Mouse (Mus musculus): ENCODE results near the gene Gpr37l1. TPM values are rescaled to one million over a fixed set of nuclear protein-coding genes. Genes with fewer than 3 reads are reported as not detected.
A peak's percentile ranks its signal among the peaks of the same experiment; 100 is the strongest.

Gene Gpr37l1
- polyA plus RNA-seq, 1 experiment from 2014 or later, result not detected

DNA sequence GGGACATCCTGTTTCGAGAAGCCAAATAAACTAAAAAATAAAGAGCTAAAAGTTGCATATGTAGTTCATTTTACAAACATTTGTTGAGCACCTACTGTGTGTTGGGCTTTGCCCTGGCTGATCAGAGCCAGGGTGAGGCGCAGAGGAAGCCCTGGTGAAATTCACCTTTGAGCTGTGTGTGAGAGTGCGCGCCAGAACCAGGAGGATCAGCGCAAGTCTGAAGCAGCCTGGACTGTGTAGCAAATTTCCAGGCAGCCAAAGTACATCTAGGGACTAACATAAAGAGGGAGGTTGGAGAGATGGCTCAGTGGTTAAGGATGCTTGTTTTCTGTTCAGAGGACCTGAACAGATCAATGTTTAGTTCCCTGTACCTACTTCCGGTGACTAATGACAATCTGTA lies 5.8 kb upstream of the Gpr37l1 start:
- Histone ChIP-seq H3K4me2 (replicated peaks; ENCODE audit: low read depth, low read length) (no peak overlapping the region), H3K4me1 (ENCODE audit: control insufficient read depth, insufficient read depth, low read length) (no peaks in the 10 kb centered on the region), H3K36me3 (ENCODE audit: control insufficient read depth, insufficient read depth, low read length) (no peaks in the 10 kb centered on the region), H3K9ac (ENCODE audit: low read depth, low read length) (no peak overlapping the region), H3K4me3 (ENCODE audit: low read length) (no peak overlapping the region), H3K9me3 (ENCODE audit: control insufficient read depth, low read length) (no peaks in the 10 kb centered on the region), H3K27ac (ENCODE audit: low read depth, low read length) (no peak overlapping the region), H3K27me3 (ENCODE audit: control insufficient read depth, insufficient read depth, low read length) (no peaks in the 10 kb centered on the region)
- 92% methylated on average over 6 of the region's 6 CpGs for WGBS
- no peak for ATAC-seq (ENCODE audit: low FRiP score, low TSS enrichment)

DNA sequence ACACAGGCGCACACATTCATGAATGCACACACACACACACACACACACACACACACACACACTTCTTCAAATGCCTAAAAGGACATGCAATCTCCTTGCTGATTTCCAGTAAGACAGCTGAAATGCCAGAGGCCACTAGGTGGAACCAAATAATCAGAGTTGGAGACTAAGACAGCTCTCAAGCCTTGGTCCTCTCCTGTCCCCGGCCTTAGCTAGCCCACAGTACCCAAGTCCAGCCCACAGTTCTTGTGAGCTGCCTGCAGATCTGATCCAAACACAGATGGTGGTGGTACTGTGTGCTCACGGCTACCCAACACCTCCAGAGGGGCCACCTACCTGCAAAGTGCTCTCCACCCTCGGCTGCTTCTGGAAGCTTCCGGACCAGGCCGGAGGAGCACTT lies 4.5 kb upstream of the Gpr37l1 start:
- no peak overlapping the region for H3K4me3 ChIP-seq (ENCODE audit: low read length)
- no peaks in the 10 kb centered on the region for H3K27me3 ChIP-seq (ENCODE audit: control insufficient read depth, insufficient read depth, low read length)
- no peaks in the 10 kb centered on the region for H3K4me1 ChIP-seq (ENCODE audit: control insufficient read depth, insufficient read depth, low read length)
- H3K9ac ChIP-seq (ENCODE audit: low read depth, low read length), result no peak overlapping the region
- H3K9me3 ChIP-seq (ENCODE audit: control insufficient read depth, low read length), result no peaks in the 10 kb centered on the region
- H3K4me2 ChIP-seq (replicated peaks; ENCODE audit: low read depth, low read length), result no peak overlapping the region
- peak; percentile 77 for ATAC-seq (ENCODE audit: low FRiP score, low TSS enrichment)
- H3K27ac ChIP-seq (ENCODE audit: low read depth, low read length), result no peak overlapping the region
- no peaks in the 10 kb centered on the region for H3K36me3 ChIP-seq (ENCODE audit: control insufficient read depth, insufficient read depth, low read length)
- WGBS, result 54% methylated on average over 6 of the region's 6 CpGs

DNA sequence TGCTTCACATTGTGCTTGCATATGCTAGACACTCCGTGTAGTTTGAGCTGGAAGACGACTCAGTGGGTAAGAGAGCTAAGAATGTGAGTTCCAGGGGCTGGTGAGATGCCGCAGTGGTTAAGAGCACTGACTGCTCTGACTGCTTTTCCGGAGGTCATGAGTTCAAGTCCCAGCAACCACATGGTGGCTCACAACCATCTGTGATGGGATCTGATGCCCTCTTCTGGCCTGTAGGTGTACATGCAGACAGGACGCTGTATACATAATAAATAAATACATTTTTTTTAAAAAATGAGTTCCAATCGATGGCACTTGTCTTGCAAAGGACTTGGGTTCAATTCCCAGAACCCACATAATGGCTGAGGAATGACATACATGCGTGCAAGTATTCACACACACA lies 3.7 kb upstream of the Gpr37l1 start:
- H3K27me3 ChIP-seq (ENCODE audit: control insufficient read depth, insufficient read depth, low read length), result no peaks in the 10 kb centered on the region
- no peaks in the 10 kb centered on the region for H3K4me1 ChIP-seq (ENCODE audit: control insufficient read depth, insufficient read depth, low read length)
- H3K36me3 ChIP-seq (ENCODE audit: control insufficient read depth, insufficient read depth, low read length), result no peaks in the 10 kb centered on the region
- ATAC-seq (ENCODE audit: low FRiP score, low TSS enrichment), result no peak
- 88% methylated on average over 7 of the region's 7 CpGs for WGBS
- no peaks in the 10 kb centered on the region for H3K9me3 ChIP-seq (ENCODE audit: control insufficient read depth, low read length)
- no peak overlapping the region for H3K4me2 ChIP-seq (replicated peaks; ENCODE audit: low read depth, low read length)
- H3K27ac ChIP-seq (ENCODE audit: low read depth, low read length), result no peak overlapping the region
- no peak overlapping the region for H3K4me3 ChIP-seq (ENCODE audit: low read length)
- H3K9ac ChIP-seq (ENCODE audit: low read depth, low read length), result no peak overlapping the region

DNA sequence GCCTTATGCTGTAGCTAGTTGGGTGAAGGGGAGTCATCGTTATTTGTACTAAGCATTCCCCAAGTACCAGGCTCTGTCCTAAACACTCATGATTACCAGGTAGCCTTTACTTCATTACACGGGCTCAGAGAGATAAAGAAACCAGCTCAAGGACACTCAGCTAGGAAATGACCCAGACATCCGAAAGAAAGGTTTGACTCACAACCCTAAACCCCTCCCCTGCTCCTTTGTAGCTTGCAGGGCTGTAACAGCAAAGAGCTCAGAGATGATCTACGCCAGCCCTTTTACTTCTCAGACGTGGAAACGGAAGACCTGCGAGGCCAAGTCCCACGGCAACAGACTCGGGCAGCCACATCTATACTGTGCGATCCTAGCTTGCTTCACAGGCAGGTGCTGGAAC lies 2.8 kb upstream of the Gpr37l1 start:
- no peak overlapping the region for H3K4me2 ChIP-seq (replicated peaks; ENCODE audit: low read depth, low read length)
- 65% methylated on average over 10 of the region's 10 CpGs for WGBS
- ATAC-seq (ENCODE audit: low FRiP score, low TSS enrichment), result no peak

DNA sequence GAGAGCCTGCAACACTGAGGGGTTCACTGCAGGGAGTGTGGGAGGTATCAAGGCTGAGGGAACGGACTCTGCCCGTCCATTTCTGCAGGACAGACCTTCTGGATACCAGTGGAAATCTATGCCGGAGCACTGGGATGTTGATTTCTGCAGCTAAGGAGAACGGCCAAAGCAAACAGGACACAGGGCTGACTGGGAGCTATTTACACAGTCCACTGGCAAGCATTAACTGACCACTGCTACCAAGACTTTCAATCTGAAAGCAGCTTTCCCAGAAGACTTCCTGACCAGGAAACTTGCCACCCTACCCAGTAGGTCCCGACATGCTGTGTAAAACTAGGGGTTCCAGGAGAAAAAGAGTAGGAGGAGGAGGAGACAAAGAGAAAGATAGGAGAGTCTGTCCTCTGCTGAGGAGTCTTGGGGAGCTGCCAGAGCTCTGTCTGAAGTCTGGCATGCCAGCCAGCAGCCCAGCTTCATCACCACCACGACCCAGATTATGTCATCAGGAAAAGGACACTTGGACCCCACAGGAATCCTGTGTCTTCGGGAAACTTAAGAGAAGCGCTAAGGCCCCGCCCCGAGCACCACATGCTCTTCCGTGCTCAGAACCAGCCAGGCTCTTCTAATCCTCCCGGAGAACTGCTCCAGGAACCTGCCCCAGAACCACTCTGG lies 2.2 kb upstream of the Gpr37l1 start:
- Histone ChIP-seq H3K9ac (ENCODE audit: low read depth, low read length) (no peak overlapping the region), H3K4me3 (ENCODE audit: low read length) (no peak overlapping the region), H3K27ac (ENCODE audit: low read depth, low read length) (no peak overlapping the region), H3K4me1 (ENCODE audit: control insufficient read depth, insufficient read depth, low read length) (no peaks in the 10 kb centered on the region), H3K4me2 (replicated peaks; ENCODE audit: low read depth, low read length) (no peak overlapping the region), H3K27me3 (ENCODE audit: control insufficient read depth, insufficient read depth, low read length) (no peaks in the 10 kb centered on the region), H3K9me3 (ENCODE audit: control insufficient read depth, low read length) (no peaks in the 10 kb centered on the region), H3K36me3 (ENCODE audit: control insufficient read depth, insufficient read depth, low read length) (no peaks in the 10 kb centered on the region)
- no peak for ATAC-seq (ENCODE audit: low FRiP score, low TSS enrichment)
- WGBS, result 52% methylated on average over 12 of the region's 12 CpGs

More for the DNA sequence above, 2.8 kb upstream of the Gpr37l1 start:
- H3K27ac ChIP-seq (ENCODE audit: low read depth, low read length), result no peak overlapping the region
- H3K36me3 ChIP-seq (ENCODE audit: control insufficient read depth, insufficient read depth, low read length), result no peaks in the 10 kb centered on the region
- no peaks in the 10 kb centered on the region for H3K9me3 ChIP-seq (ENCODE audit: control insufficient read depth, low read length)
- no peaks in the 10 kb centered on the region for H3K27me3 ChIP-seq (ENCODE audit: control insufficient read depth, insufficient read depth, low read length)
- H3K9ac ChIP-seq (ENCODE audit: low read depth, low read length), result no peak overlapping the region
- no peak overlapping the region for H3K4me3 ChIP-seq (ENCODE audit: low read length)
- H3K4me1 ChIP-seq (ENCODE audit: control insufficient read depth, insufficient read depth, low read length), result no peaks in the 10 kb centered on the region

DNA sequence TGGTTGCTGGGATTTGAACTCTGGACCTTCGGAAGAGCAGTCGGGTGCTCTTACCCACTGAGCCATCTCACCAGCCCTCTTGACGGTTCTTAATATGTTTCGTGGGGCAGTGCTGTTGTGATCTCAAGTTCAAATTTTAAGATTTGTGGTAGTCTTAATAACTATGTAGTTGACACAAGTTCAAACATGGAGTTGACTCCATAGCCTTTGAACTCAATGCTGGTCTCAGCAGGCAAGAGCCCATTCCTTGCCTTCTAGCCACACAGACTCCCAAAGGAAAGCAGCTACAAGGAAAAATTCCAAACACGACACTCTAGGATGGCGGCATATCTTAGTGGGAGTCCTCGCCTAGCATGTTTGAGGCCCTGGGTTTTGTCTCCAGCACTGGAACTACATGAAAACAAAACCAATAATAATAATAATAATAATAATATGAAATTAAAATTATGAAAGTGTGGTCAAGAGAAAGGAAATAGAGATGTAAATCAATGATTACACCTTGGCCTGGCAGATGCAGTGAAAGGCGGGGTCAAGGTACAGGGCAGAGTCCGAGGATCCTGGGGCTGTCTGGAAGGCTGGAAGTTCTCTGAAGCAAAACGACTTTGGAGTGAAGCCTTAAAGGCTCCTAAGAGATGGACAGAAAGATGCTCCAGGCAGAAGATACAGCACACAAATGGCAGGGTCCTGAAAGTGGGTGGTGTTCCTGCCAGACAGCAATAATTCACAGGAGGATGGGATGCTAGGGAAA lies 1.1 kb upstream of the Gpr37l1 start:
- Histone ChIP-seq H3K4me2 (replicated peaks; ENCODE audit: low read depth, low read length) (no peak overlapping the region), H3K4me1 (ENCODE audit: control insufficient read depth, insufficient read depth, low read length) (no peaks in the 10 kb centered on the region), H3K9me3 (ENCODE audit: control insufficient read depth, low read length) (no peaks in the 10 kb centered on the region), H3K27me3 (ENCODE audit: control insufficient read depth, insufficient read depth, low read length) (no peaks in the 10 kb centered on the region), H3K4me3 (ENCODE audit: low read length) (no peak overlapping the region), H3K36me3 (ENCODE audit: control insufficient read depth, insufficient read depth, low read length) (no peaks in the 10 kb centered on the region), H3K9ac (ENCODE audit: low read depth, low read length) (no peak overlapping the region), H3K27ac (ENCODE audit: low read depth, low read length) (no peak overlapping the region)
- 89% methylated on average over 10 of the region's 10 CpGs for WGBS
- no peak for ATAC-seq (ENCODE audit: low FRiP score, low TSS enrichment)

DNA sequence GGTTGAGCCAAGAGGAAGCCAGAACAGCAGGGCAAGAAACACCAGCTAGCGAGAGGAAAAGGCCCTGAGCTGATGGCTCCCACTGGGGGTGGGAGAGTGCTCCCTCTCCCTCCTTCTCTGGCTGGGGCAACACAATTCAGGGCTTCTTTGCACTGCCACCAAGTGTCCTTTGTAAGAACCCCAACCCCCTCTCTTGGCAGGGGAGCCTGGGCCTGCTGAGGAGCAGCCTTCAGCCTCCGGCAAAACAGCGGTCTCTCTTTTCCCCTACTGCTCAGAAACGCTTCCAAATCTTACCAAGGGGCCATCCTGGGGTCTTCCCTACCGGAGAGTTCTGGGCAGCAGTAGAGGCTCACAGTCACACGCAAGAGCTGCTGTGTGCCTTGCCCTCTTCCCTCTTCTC lies 4.8 kb downstream of the Gpr37l1 start:
- no peak for ATAC-seq (ENCODE audit: low FRiP score, low TSS enrichment)
- Histone ChIP-seq H3K4me3 (ENCODE audit: low read length) (no peak overlapping the region), H3K4me2 (replicated peaks; ENCODE audit: low read depth, low read length) (no peak overlapping the region), H3K4me1 (ENCODE audit: control insufficient read depth, insufficient read depth, low read length) (no peaks in the 10 kb centered on the region), H3K9ac (ENCODE audit: low read depth, low read length) (no peak overlapping the region), H3K36me3 (ENCODE audit: control insufficient read depth, insufficient read depth, low read length) (no peaks in the 10 kb centered on the region), H3K9me3 (ENCODE audit: control insufficient read depth, low read length) (no peaks in the 10 kb centered on the region), H3K27ac (ENCODE audit: low read depth, low read length) (no peak overlapping the region), H3K27me3 (ENCODE audit: control insufficient read depth, insufficient read depth, low read length) (no peaks in the 10 kb centered on the region)
- 68% methylated on average over 6 of the region's 6 CpGs for WGBS

DNA sequence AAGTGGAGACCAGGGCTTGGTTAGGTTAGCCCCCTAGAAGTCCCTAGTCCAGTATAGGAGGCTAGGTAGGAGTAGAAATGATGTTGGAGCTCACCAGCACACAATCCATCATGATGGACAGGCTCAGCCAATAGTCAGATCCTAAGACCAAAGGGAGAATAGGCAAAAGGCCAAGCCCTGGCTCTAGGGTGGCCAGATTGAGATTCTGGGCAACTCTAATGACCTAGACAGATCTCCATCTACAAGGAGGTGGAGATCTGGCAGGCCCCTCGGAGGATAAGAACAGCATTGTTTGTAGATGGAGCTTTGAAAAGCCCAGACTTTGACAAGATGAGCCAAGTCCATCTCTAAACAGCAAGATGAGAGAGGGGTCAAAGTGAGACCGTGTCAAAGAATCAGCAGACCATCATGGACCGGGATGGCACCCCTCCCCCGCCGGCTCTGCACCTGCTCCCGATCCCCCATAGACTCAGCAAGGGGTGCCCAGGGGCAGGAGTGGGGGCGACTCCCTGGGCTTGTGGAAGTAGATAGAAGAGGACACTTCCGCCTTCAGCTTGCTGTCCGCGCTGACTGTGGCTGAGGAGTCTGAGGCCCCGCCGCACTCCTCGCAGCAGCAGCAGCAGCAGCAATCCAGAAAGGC lies 7.0 kb downstream of the Gpr37l1 start:
- H3K27me3 ChIP-seq (ENCODE audit: control insufficient read depth, insufficient read depth, low read length), result no peaks in the 10 kb centered on the region
- H3K9me3 ChIP-seq (ENCODE audit: control insufficient read depth, low read length), result no peaks in the 10 kb centered on the region
- H3K4me2 ChIP-seq (replicated peaks; ENCODE audit: low read depth, low read length), result no peak overlapping the region
- ATAC-seq (ENCODE audit: low FRiP score, low TSS enrichment), result no peak
- no peaks in the 10 kb centered on the region for H3K4me1 ChIP-seq (ENCODE audit: control insufficient read depth, insufficient read depth, low read length)
- H3K4me3 ChIP-seq (ENCODE audit: low read length), result no peak overlapping the region
- H3K27ac ChIP-seq (ENCODE audit: low read depth, low read length), result no peak overlapping the region
- no peak overlapping the region for H3K9ac ChIP-seq (ENCODE audit: low read depth, low read length)
- peaks cover 13% of the 10 kb centered on the region for H3K36me3 ChIP-seq (ENCODE audit: control insufficient read depth, insufficient read depth, low read length)
- WGBS, result 90% methylated on average over 13 of the region's 13 CpGs

DNA sequence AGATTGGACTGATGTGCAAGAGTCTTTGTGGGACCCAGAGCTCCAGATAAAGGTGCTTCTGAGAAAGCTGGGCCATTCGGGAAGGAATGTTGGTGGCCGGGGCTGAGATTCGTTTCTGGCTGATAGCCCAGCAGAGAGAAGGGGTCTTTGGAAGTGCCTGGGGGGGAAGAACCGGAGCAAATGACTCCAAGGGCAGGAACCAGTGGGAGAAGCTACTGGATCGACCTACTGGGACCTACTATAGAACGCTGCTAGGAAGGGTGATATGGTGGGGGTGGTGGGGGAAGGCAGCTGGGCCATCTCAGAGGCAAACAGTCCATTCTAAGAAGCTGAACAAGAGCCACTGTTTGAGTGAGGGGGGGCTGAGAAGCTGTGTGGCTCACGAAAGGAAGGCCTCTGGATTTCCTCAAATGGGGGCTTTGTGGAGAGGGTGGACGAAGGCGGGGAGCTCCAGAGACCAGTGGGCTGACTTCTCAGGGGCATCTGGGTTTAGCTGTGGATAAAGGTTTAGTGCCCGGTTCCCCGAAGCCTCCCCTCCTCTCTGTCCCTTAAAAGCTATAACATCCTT lies 7.8 kb downstream of the Gpr37l1 start:
- no peak overlapping the region for H3K27ac ChIP-seq (ENCODE audit: low read depth, low read length)
- no peak overlapping the region for H3K4me2 ChIP-seq (replicated peaks; ENCODE audit: low read depth, low read length)
- no peak overlapping the region for H3K4me3 ChIP-seq (ENCODE audit: low read length)
- WGBS, result 84% methylated on average over 11 of the region's 11 CpGs
- H3K36me3 ChIP-seq (ENCODE audit: control insufficient read depth, insufficient read depth, low read length), result peaks cover 19% of the 10 kb centered on the region
- no peak for ATAC-seq (ENCODE audit: low FRiP score, low TSS enrichment)
- H3K27me3 ChIP-seq (ENCODE audit: control insufficient read depth, insufficient read depth, low read length), result no peaks in the 10 kb centered on the region
- no peak overlapping the region for H3K9ac ChIP-seq (ENCODE audit: low read depth, low read length)
- no peaks in the 10 kb centered on the region for H3K4me1 ChIP-seq (ENCODE audit: control insufficient read depth, insufficient read depth, low read length)
- no peaks in the 10 kb centered on the region for H3K9me3 ChIP-seq (ENCODE audit: control insufficient read depth, low read length)

Measured in kidney, embryonic 14.5 days (tissue).